Mouse (Mus musculus): ENCODE results near the gene Pigk.

Gene Pigk

GRCm38 (mm10) chr3:152733011-152733410 lies 19.1 kb downstream of the Pigk start:
- DNase-seq = no peak

- no peak for DNase-seq
Observed at GRCm38 (mm10) chr3:152733513-152733912, 19.6 kb downstream of the Pigk start.

GRCm38 (mm10) chr3:152734100-152734499 lies 20.2 kb downstream of the Pigk start:
- DNase-seq = no peak

- no peak for DNase-seq
Observed at GRCm38 (mm10) chr3:152735601-152736250, 21.8 kb downstream of the Pigk start.

- DNase-seq = no peak
Observed at GRCm38 (mm10) chr3:152744301-152744700, 30.4 kb downstream of the Pigk start.

GRCm38 (mm10) chr3:152745611-152746010 lies 31.7 kb downstream of the Pigk start:
- DNase-seq = no peak

GRCm38 (mm10) chr3:152749461-152749871 lies 35.6 kb downstream of the Pigk start:
- DNase-seq = peak; percentile 20 to 53

- no peak for DNase-seq
Observed at GRCm38 (mm10) chr3:152749881-152750280, 36.0 kb downstream of the Pigk start.

- peak in 1 of 2 experiments; percentile 33 for DNase-seq
Observed at GRCm38 (mm10) chr3:152752911-152753310, 39.0 kb downstream of the Pigk start.

GRCm38 (mm10) chr3:152753345-152753744 lies 39.4 kb downstream of the Pigk start:
- DNase-seq = no peak

GRCm38 (mm10) chr3:152753920-152754764 lies 40.2 kb downstream of the Pigk start:
- peak; percentile 24 to 41 for DNase-seq

GRCm38 (mm10) chr3:152755515-152755914 lies 41.6 kb downstream of the Pigk start:
- DNase-seq = no peak

GRCm38 (mm10) chr3:152756896-152757295 lies 43.0 kb downstream of the Pigk start:
- no peak for DNase-seq

- no peak for DNase-seq
Observed at GRCm38 (mm10) chr3:152757464-152758393, 43.8 kb downstream of the Pigk start.

GRCm38 (mm10) chr3:152758500-152759032 lies 44.7 kb downstream of the Pigk start:
- DNase-seq = no peak

- DNase-seq = peak; percentile 43 to 64
Observed at GRCm38 (mm10) chr3:152761116-152761515, 47.2 kb downstream of the Pigk start.

GRCm38 (mm10) chr3:152761661-152762060 lies 47.8 kb downstream of the Pigk start:
- no peak for DNase-seq

- DNase-seq = no peak
Observed at GRCm38 (mm10) chr3:152762302-152762701, 48.4 kb downstream of the Pigk start.

GRCm38 (mm10) chr3:152763139-152763882 lies 49.4 kb downstream of the Pigk start:
- peak; percentile 55 to 79 for DNase-seq

GRCm38 (mm10) chr3:152764516-152765312 lies 50.8 kb downstream of the Pigk start:
- DNase-seq = no peak

GRCm38 (mm10) chr3:152767485-152767884 lies 53.6 kb downstream of the Pigk start:
- no peak for DNase-seq
